Mouse (Mus musculus) left cerebral cortex, postnatal 25 days (tissue): ENCODE measurements around the gene Lcn8. TPM values are rescaled to one million over a fixed set of nuclear protein-coding genes. Genes with fewer than 3 reads are reported as not detected.

ENCODE experiments used
- DNase-seq, 2 experiments: peaks; one replicate each; pipeline ENCODE4 v3.0.0; 2022; ENCODE audit warnings: low spot score in 2 of 2, mixed read lengths in 1 of 2
- intact Hi-C: fragments of 180-260 bp; cut with DNase I; formaldehyde crosslinking; loops from one replicate; pipeline ENCODE4 v1.15.1; 2025
- total RNA-seq, 2 experiments: library from RNA; stranded (reverse); gene quantifications; 2 replicates each; pipeline ENCODE4 v1.2.3; 2021

Gene Lcn8
- total RNA-seq, result not detected

- intact Hi-C loops, result no loop called here
- DNase-seq, result no peak
Observed at GRCm38 (mm10) chr2:25652902-25653301, at the start of gene Lcn8. Lcn8 (plus strand) TSS chr2:25653120.

DNA sequence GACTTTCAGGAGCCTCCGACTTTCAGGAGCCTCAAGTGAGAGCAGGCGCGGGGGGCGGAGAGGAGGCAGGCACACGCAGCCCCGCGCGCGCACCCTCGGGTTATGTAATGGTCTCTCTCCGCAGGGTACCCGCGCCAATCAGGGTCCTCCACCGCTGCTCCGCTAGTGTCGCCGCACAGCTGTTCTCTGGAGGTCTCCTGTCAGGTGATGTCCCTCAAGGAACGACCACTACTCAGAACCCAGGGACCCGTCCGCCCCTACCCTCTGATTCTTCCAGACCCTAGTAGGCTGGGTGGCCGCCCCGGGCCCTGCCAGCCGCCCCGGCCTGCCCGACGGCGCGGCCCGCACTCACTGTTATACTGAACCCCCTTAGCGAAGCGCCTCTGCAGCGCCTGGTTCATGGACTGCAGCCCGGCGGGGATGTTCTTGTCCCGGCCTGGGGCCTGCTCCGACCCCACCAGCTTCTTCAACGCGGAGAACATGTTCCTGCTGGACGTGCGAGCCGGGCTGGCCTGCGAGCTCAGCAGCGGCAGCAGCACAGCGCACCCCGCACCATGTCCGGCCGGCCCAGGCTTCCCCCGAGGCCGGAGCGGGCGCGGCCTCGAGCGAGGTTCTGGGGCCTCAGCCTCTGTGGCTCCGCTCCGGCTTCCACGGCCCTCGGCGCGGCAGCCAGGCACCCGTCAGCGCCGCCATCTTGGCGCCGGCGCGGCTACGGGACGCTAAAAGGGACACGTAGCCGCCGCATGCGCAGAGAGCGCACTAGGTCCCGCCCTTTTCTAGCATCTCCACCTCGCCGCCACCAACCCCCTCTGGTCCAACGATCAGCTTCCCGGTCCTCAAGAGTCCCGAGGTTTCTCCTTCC is 44.9 kb upstream of the Lcn8 start, which contains the start of gene Rabl6:
Gene Rabl6 (minus strand): TSS at position 761 of the 862 bp plus-strand sequence.
- DNase-seq, result peak; percentile 93 to 94
- intact Hi-C loops, result no loop called here

DNA sequence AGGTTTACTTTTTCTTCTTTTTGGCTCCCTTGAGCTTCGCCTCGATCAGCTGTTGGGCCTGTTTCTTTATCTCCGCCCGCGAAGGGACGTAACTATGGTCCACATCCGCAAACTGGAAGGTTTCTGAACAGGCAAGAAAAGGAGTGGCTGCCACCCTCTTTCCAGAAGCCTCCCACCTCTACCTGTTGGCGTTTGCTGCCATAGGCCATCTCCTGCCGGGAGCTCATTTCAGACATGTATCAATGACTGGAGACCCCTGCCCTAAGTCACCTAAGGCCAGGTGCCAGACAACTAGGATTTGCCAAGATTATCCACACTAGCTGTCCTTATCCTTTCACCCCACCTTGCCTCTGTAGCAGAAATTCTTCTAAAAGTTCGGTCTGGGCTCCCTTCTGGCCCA is 44.2 kb upstream of the Lcn8 start:
- no peak for DNase-seq
- intact Hi-C loops, result no loop called here

GRCm38 (mm10) chr2:25616398-25616797 is 36.5 kb upstream of the Lcn8 start:
- intact Hi-C loops, result no loop called here
- DNase-seq, result no peak

DNA sequence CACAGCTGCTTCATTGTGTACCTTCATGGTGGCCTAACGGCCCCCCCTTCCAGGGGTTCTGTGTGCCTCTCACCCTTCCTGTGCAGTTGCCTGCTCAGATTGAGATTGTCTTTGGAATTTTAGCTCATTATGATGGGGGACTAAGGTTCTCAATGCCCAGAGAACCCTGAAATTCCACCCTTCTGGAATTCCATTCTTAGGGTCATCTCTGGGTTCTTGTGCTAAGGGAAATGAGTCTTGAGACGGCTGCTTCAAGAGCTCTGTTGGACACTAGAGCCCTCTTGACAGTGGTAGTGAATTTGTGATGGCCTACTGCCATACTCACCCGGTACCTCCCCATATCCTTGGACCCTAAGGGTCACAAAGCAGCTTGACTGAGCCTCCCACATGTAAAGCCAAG is 35.3 kb upstream of the Lcn8 start, which contains the start of gene Ccdc183:
Gene Ccdc183 (minus strand): TSS at position 101 of the 400 bp plus-strand sequence.
- DNase-seq, result no peak
- intact Hi-C loops, result no loop called here

DNA sequence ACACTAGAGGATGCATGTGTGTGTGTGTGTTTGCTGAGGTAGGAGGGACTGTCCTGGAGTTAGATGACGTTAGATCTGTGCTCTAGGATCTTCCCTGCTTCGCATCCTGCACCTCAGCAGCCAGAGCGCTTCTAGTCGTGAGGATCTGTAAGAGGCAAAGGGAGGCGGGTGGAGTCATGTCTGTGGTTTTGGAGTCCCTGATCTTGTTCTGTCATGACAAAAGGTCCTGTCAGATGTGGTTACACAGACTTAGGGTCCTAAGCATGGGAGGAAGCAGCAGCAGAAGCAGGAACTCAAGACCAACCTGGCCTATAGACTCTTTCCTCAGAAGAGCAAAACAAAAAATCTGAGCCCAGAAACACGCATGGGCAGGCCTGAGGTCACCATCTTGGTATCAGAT is 32.5 kb upstream of the Lcn8 start:
- intact Hi-C loops, result no loop called here
- DNase-seq, result no peak

GRCm38 (mm10) chr2:25620852-25621228 is 32.1 kb upstream of the Lcn8 start:
- DNase-seq, result no peak
- intact Hi-C loops, result no loop called here

GRCm38 (mm10) chr2:25621229-25622200 is 31.4 kb upstream of the Lcn8 start, which contains the start of gene Tmem141:
Tmem141 (minus strand) TSS chr2:25622005.
- DNase-seq, result peak; percentile 83 to 91
- intact Hi-C loops, result no loop called here

GRCm38 (mm10) chr2:25625986-25626385 is 26.9 kb upstream of the Lcn8 start:
- intact Hi-C loops, result loop anchor here (5.0 kb wide), 1 partner anchor 76 kb away; the partner anchor contains the start of gene Obp2a
- no peak for DNase-seq

- intact Hi-C loops, result loop anchor here (5.0 kb wide), 1 partner anchor 74 kb away; the partner anchor contains the start of gene Obp2a
- DNase-seq, result no peak
Observed at GRCm38 (mm10) chr2:25627811-25628210, 25.1 kb upstream of the Lcn8 start, which contains the start of gene Fcna. Fcna (minus strand) TSS chr2:25628030.

DNA sequence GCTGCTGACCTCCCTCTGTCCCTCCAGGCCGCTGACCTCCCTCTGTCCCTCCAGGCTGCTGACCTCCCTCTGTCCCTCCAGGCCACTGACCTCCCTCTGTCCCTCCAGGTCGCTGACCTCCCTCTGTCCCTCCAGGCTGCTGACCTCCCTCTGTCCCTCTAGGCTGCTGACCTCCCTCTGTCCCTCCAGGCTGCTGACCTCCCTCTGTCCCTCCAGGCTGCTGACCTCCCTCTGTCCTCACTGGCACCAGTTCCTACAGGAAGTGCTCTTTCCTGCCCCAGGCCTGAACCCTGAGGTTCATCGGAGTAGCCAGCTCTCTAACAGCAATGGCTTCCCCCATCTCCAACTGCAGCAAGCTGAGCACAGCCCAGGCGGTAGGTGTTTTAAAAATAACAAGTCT is 24.2 kb upstream of the Lcn8 start:
- no peak for DNase-seq
- intact Hi-C loops, result loop anchor here (5.0 kb wide), 1 partner anchor 74 kb away; the partner anchor contains the start of gene Obp2a

DNA sequence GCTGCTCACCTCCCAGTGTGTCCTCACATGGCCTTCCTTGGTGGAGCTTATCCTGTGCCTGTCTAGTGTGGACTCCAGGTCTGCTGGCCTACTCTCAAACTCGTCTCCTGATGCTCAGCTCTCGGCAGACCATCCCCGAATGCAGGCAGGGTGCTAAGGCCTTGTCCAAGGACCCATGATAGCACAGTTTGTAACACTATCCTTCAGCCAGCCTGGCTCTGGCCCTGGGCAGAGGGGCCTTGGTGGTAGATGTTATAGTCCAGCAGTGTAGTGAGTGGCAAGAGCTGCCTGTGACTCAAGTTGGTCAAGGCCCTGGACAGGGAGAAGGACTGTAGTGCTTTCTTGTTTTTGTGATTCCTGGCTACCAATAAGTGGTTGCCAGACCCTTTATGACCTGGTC is 19.3 kb upstream of the Lcn8 start:
- intact Hi-C loops, result no loop called here
- DNase-seq, result no peak

GRCm38 (mm10) chr2:25634046-25634445 is 18.9 kb upstream of the Lcn8 start:
- no peak for DNase-seq
- intact Hi-C loops, result no loop called here

GRCm38 (mm10) chr2:25639890-25640289 is 13.0 kb upstream of the Lcn8 start:
- no peak for DNase-seq
- intact Hi-C loops, result no loop called here

GRCm38 (mm10) chr2:25654502-25654901 is 1.6 kb downstream of the Lcn8 start:
- intact Hi-C loops, result no loop called here
- no peak for DNase-seq

DNA sequence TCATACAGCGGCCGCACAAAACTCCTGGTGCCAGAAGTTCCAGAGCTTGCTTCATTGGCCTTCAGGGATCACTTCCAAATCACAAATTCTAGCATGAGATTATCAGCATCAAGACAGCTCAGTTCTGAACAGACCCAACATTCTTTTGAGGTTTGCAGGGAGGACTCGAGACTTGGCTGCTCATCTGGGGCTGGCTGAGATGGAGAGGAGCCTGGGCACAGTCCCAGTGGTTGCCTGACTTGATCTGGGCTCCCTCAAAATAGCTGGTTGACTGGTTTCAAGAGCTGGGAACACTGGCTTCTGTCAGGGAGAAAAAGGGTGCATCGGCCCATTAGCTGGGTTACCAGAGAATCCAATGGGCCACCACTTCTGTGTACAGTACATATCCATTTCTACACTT is 3.8 kb downstream of the Lcn8 start:
- DNase-seq, result peak; percentile 17 to 33
- intact Hi-C loops, result no loop called here

- intact Hi-C loops, result no loop called here
- DNase-seq, result no peak
Observed at GRCm38 (mm10) chr2:25657246-25657645, 4.3 kb downstream of the Lcn8 start.

DNA sequence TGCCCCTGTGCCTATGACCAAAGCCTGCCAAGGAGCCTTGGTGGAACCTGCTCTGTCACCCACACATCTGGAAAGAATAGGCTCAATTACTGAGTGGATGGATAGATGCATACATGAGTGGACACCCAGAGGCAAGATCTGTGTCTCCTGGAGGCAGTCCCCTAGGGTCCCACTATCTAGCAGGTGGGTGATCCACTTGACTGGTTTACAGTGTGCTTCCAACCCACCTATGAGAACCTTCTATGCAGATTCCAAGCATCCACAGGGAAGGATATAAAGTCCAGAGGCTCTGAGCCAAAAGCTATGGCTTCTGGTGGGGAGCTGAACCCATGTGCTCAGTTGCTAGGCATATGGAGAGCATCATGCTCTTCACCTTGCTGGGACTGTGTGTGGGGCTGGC is 4.7 kb downstream of the Lcn8 start, which contains the start of gene Lcn5:
Gene Lcn5 (plus strand): TSS at position 301 of the 400 bp plus-strand sequence.
- intact Hi-C loops, result no loop called here
- DNase-seq, result no peak

- intact Hi-C loops, result no loop called here
- DNase-seq, result no peak
Observed at GRCm38 (mm10) chr2:25660279-25660678, 7.4 kb downstream of the Lcn8 start.
